Mouse (Mus musculus): ENCODE data around the gene Gm8138. TPM values are rescaled to one million over a fixed set of nuclear protein-coding genes. Genes with fewer than 3 reads are reported as not detected.
"Not testable (repeated sequence)": the region's sequence is repeated elsewhere in the genome, so short reads cannot be mapped to it uniquely, and the experiment has no call there.

Gm8138 gene
- polyA plus RNA-seq (2012; rRNA removed) = not detected in 2 replicates

DNA sequence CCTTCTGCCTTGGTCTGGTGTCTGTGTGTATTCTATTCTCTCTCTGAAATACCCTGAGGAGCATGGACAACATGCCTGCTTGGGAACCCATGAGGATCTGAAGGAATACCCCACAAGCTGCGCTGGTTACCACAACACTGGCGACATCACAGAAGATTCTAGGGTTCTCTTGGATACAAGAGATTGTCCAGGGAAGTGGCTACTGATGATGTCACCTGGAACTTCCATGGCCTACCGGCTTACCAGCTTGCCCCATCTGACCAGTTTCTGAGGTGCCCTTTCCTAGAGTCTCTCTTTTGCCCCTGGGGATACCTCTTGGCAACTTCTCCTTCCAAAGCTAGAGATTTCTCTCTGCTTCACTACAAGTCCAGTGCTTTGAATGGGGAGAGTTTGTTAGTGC is at the start of gene Gm8138:
Gm8138 (minus strand) TSS at position 101 of the 400 bp plus-strand sequence.
- H3K36me3 ChIP-seq (ENCODE audit: control insufficient read depth, insufficient read depth, low read length); H3K4me3 ChIP-seq (ENCODE audit: low read depth, low read length); H3K4me1 ChIP-seq (ENCODE audit: control insufficient read depth, insufficient read depth, insufficient read length, low read length); H3K27me3 ChIP-seq (ENCODE audit: control insufficient read depth, insufficient read depth, low read length); H3K27ac ChIP-seq (ENCODE audit: insufficient read depth, low read depth, low read length): not testable (repeated sequence)
- no CpG with 5 or more reads among the region's 3 CpGs for WGBS

DNA sequence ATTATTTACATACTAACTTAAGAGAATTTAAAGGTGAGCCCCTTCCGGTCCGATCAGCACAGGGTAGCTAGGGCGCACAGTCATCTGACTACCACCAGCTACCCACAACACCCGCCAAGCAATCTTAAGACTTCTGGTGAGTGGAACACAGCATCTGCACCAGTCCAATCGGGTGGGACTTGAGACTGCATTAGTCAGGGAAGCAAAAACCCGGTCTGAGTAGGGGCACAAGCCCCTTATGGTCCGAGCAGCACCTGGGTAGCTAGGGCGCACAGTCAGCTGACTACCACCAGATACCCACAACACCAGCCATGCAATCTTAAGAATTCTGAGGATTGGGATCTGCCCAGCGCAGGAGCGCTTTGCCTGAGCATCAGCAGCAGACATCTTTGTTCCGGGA is 54.4 kb downstream of the Gm8138 start:
- not testable (repeated sequence) for H3K4me3 ChIP-seq (ENCODE audit: low read depth, low read length); H3K4me1 ChIP-seq (ENCODE audit: control insufficient read depth, insufficient read depth, insufficient read length, low read length); H3K36me3 ChIP-seq (ENCODE audit: control insufficient read depth, insufficient read depth, low read length); H3K27ac ChIP-seq (ENCODE audit: insufficient read depth, low read depth, low read length); H3K27me3 ChIP-seq (ENCODE audit: control insufficient read depth, insufficient read depth, low read length)
- WGBS = 85% methylated on average over 11 of the region's 11 CpGs

Other genes with a start within 250 kb of the Gm8138 start
- gene Gm7233, start 236.5 kb downstream of the Gm8138 start, polyA plus RNA-seq (2012; rRNA removed) = not detected in 2 replicates
- gene Gm8122, start 181.0 kb downstream of the Gm8138 start, polyA plus RNA-seq (2012; rRNA removed) = not detected in 2 replicates
- gene Gm8126, start 157.7 kb downstream of the Gm8138 start, polyA plus RNA-seq (2012; rRNA removed) = not detected in 2 replicates
- gene Gm9732, start 141.3 kb downstream of the Gm8138 start, polyA plus RNA-seq (2012; rRNA removed) = not detected in 2 replicates
- gene Gm8127, start 122.5 kb downstream of the Gm8138 start, polyA plus RNA-seq (2012; rRNA removed) = not detected in 2 replicates
- not detected in 2 replicates for gene 1700001F09Rik, start 68.5 kb downstream of the Gm8138 start, polyA plus RNA-seq (2012; rRNA removed)
- gene Gm5799, start 127.2 kb upstream of the Gm8138 start, polyA plus RNA-seq (2012; rRNA removed) = not detected in 2 replicates
- not detected in 2 replicates for gene Gm17654, start 162.8 kb upstream of the Gm8138 start, polyA plus RNA-seq (2012; rRNA removed)
- not detected in 2 replicates for gene Gm10375, start 191.7 kb upstream of the Gm8138 start, polyA plus RNA-seq (2012; rRNA removed)

Measured in small intestine, adult 2 months (tissue).